Mouse (Mus musculus) lung, postnatal 0 days (tissue): ENCODE measurements around the gene Dennd2c.

Experiments
- CTCF ChIP-seq: IDR thresholded peaks from 2 replicates; pipeline ENCODE4 v1.5.1; 2016; ENCODE audit warnings: antibody characterized with exemption, mild to moderate bottlenecking
- EP300 ChIP-seq: IDR thresholded peaks from 2 replicates; pipeline ENCODE4 v1.6.1; 2016; ENCODE audit warnings: antibody characterized with exemption, mild to moderate bottlenecking, control low read depth

DNA sequence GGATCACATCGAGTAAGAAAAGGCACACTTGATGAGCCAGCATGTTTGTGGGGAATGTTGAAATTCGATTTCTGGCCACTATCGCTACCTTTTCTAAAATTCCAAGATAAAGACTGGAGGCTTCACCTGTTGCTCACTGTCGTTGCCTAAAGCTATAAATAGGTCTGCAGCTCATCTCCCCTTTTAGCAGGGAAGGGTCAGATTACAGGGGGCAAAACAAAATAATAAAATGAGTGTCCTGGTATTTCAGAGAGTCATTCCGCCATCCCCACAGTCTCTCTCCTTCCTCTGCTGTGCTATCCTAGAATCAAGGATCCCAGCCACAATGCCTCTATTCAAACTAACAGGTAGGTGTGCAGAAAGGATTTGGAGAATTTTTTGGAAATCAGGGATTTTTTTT is 28.6 kb upstream of the Dennd2c start, which contains the start of gene Ampd1:
- TF ChIP-seq EP300 (no peak), CTCF (no peak)
